Mouse (Mus musculus): ENCODE results near the gene Esp36.

- TF ChIP-seq CTCF (IDR thresholded peaks at IDR 0.05; ENCODE audit: low read depth, low read length): no peak
- no peak for TF ChIP-seq GATA1 (IDR thresholded peaks at IDR 0.05; ENCODE audit: borderline replicate concordance, low read length)
- no peak for TF ChIP-seq POLR2AphosphoS5 (IDR thresholded peaks at IDR 0.05; ENCODE audit: insufficient replicate concordance, low read depth, low read length)
- no peak for TF ChIP-seq TAL1 (conservative IDR thresholded peaks at IDR 0.05; ENCODE audit: low read depth, low read length)
These were observed 30.7 kb upstream of the Esp36 start for GRCm38 (mm10) chr17:38450688-38451087.
